Mouse (Mus musculus) erythroblast, embryonic 14.5 days (primary cell): ENCODE data around the gene Terb1.

Experiments
- GATA1 ChIP-seq: IDR thresholded peaks from 2 replicates; pipeline ENCODE4 v1.6.1; 2012; ENCODE audit warnings: low read length, inconsistent platforms, mixed read lengths
- TAL1 ChIP-seq: IDR thresholded peaks from 3 replicates; pipeline ENCODE4 v1.6.1; 2012; ENCODE audit warnings: low read length, inconsistent platforms, mixed read lengths

DNA sequence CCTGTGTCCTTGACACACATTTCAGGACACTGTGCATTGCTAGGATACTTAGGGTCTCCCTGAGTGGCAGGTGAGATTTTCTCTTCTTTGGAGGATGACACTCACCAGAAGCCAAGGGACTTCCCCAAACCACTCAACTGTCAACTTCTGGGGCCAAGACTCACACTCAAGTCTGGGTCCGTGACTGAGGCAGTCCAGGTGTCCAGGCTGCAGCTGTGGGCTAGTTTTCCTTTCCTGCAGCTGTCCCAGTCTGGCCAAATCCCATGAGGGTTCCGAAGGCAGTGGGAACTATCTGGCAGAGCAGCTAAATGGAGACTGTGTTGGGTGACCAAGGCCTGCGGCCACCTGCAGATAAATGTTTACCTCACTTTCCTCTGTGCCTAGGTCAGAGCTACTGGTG, 97.7 kb downstream of the Terb1 start:
- no peak for TF ChIP-seq GATA1
- no peak for TF ChIP-seq TAL1
